Mouse (Mus musculus) stomach, postnatal 0 days (tissue): ENCODE results near the gene Ttll10.

Experiments used
- CTCF ChIP-seq: IDR thresholded peaks from 2 replicates; pipeline ENCODE4 v1.5.1; 2016; ENCODE audit warnings: antibody characterized with exemption, low read depth, mild to moderate bottlenecking, moderate library complexity
- EP300 ChIP-seq: optimal IDR thresholded peaks from 2 replicates; pipeline ENCODE3; 2016; ENCODE audit warnings: antibody characterized with exemption

- TF ChIP-seq CTCF (no peak), EP300 (no peak)
Measured at GRCm38 (mm10) chr4:156059713-156060112, 499 bp upstream of the Ttll10 start.
